ENCODE assay signal across 26 mouse cellular contexts in the genomic region with DNA sequence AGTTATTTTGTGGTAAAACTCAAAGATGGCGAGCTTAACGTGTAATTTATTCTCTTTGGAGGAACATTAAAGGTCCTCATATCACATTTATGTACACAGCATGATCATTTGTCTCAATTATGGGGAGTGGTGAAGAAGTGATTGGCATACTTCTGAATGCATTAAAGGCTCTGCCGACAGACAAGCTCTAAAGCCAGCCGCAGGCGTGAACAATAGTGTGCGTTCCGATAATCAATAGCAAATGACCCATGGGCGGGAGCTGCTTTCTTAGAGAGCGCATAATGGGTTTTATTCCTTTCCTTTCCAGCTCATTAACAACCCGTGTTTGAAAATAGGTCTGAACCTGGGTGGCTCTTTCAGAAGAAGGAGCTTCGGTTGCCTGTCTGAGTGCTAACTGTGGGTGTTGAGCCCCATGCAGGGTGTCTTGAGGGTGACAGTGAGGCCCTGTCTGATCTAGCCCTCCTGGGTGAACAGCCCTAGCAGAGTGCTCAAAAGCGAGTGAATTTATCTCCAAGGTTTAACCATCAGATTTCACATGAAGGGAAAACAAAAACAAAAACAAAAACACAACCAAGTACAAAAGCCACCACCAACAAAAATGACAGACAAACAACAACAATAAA.
A peak's percentile ranks its signal among the peaks of the same experiment; 100 is the strongest.
DNase-seq lines count a peak whose midpoint lies in the region; ATAC-seq and TF ChIP-seq lines count a peak whose summit lies in the region.
"Had no signal": no experiment of that assay in that cellular context is flagged by ENCODE, and none has a peak within 500 bp of the region (broad histone marks: within the 10 kb centered on the region; RNA-seq: fewer than 3 reads in every experiment).

No protein-coding gene starts in this region.

- peaks cover 28% of the 10 kb centered on the region for H3K4me1 ChIP-seq in forebrain, embryonic 10.5 days
- no peaks in the 10 kb centered on the region for H3K4me1 ChIP-seq in forebrain, postnatal 0 days (ENCODE audit: insufficient read depth)
- peaks cover 33% of the 10 kb centered on the region for H3K4me1 ChIP-seq in midbrain, embryonic 10.5 days
- H3K4me1 ChIP-seq in midbrain, embryonic 13.5 days (replicated peaks), result peaks cover 7% of the 10 kb centered on the region
- peaks cover 3% of the 10 kb centered on the region; the same call in 1 of the 2 replicates for H3K4me1 ChIP-seq in forebrain, embryonic 14.5 days (ENCODE audit: control insufficient read depth, insufficient read depth, low read length)
- H3K4me1 ChIP-seq: embryonic facial prominence, embryonic 13.5 days; limb, embryonic 12.5 days; liver, embryonic 12.5 days; stomach, embryonic 15.5 days had no signal

- no peak for ATAC-seq in forebrain, postnatal 0 days
- ATAC-seq in midbrain, embryonic 13.5 days, result no peak
- ATAC-seq in forebrain, embryonic 14.5 days, result no peak
- ATAC-seq: inflammation-experienced regulatory T-cells, adult 6 months; liver, embryonic 12.5 days had no signal

- WGBS in forebrain, embryonic 10.5 days, result 27% methylated on average over 12 of the region's 12 CpGs
- whole genome bisulfite sequencing in forebrain, postnatal 0 days, result 9% methylated on average over 12 of the region's 12 CpGs
- 29% methylated on average over 12 of the region's 12 CpGs for WGBS in midbrain, embryonic 10.5 days
- 13% methylated on average over 12 of the region's 12 CpGs for WGBS in midbrain, embryonic 13.5 days
- WGBS in forebrain, embryonic 14.5 days, result 6% methylated on average over 12 of the region's 12 CpGs

- H3K4me3 ChIP-seq in forebrain, embryonic 10.5 days, result no peak overlapping the region
- H3K4me3 ChIP-seq in forebrain, postnatal 0 days (ENCODE audit: low read depth, low read length), result no peak overlapping the region
- no peak overlapping the region for H3K4me3 ChIP-seq in midbrain, embryonic 10.5 days
- H3K4me3 ChIP-seq in midbrain, embryonic 13.5 days (replicated peaks), result no peak overlapping the region
- no peak overlapping the region for H3K4me3 ChIP-seq in forebrain, embryonic 14.5 days (ENCODE audit: low read depth, low read length)
- H3K4me3 ChIP-seq: embryonic facial prominence, embryonic 13.5 days; erythroblast, embryonic 14.5 days; gastrocnemius, adult 2 months; limb, embryonic 12.5 days; liver, embryonic 12.5 days; midbrain, embryonic 12.5 days; myocyte; stomach, embryonic 15.5 days had no signal

- H3K36me3 ChIP-seq in forebrain, embryonic 10.5 days (replicated peaks), result no peaks in the 10 kb centered on the region
- no peaks in the 10 kb centered on the region for H3K36me3 ChIP-seq in forebrain, postnatal 0 days (ENCODE audit: insufficient read depth)
- H3K36me3 ChIP-seq in midbrain, embryonic 10.5 days, result no peaks in the 10 kb centered on the region
- H3K36me3 ChIP-seq in midbrain, embryonic 13.5 days, result no peaks in the 10 kb centered on the region
- H3K36me3 ChIP-seq in forebrain, embryonic 14.5 days (ENCODE audit: control insufficient read depth, insufficient read depth, low read length), result no peaks in the 10 kb centered on the region
- H3K36me3 ChIP-seq: embryonic facial prominence, embryonic 13.5 days; limb, embryonic 12.5 days; liver, embryonic 12.5 days; midbrain, embryonic 12.5 days; stomach, embryonic 15.5 days had no signal

- no peak for TF ChIP-seq CTCF in forebrain, postnatal 0 days (IDR thresholded peaks at IDR 0.05; ENCODE audit: low read depth)
- no peak for TF ChIP-seq CTCF in brain, embryonic 14.5 days (IDR thresholded peaks at IDR 0.05; ENCODE audit: borderline replicate concordance, extremely low read depth, insufficient read depth, insufficient read length)

- H3K9ac ChIP-seq in forebrain, postnatal 0 days, result no peak overlapping the region
- no peak overlapping the region for H3K9ac ChIP-seq in midbrain, embryonic 13.5 days (replicated peaks)
- no peak overlapping the region for H3K9ac ChIP-seq in forebrain, embryonic 14.5 days (ENCODE audit: low read length)
- H3K9ac ChIP-seq: embryonic facial prominence, embryonic 13.5 days; limb, embryonic 12.5 days; liver, embryonic 12.5 days; midbrain, embryonic 12.5 days; stomach, embryonic 15.5 days had no signal

- H3K4me2 ChIP-seq in forebrain, postnatal 0 days (ENCODE audit: low read depth), result no peak overlapping the region
- H3K4me2 ChIP-seq in midbrain, embryonic 13.5 days (replicated peaks), result no peak overlapping the region
- no peak overlapping the region for H3K4me2 ChIP-seq in forebrain, embryonic 14.5 days (ENCODE audit: low read length)
- H3K4me2 ChIP-seq: embryonic facial prominence, embryonic 13.5 days; limb, embryonic 12.5 days; liver, embryonic 12.5 days; midbrain, embryonic 12.5 days; stomach, embryonic 15.5 days had no signal

- TF ChIP-seq POLR2A in brain, embryonic 14.5 days (IDR thresholded peaks at IDR 0.05; ENCODE audit: borderline replicate concordance, extremely low read depth, insufficient read depth, insufficient read length, poor library complexity, severe bottlenecking), result no peak

- DNase-seq in forebrain, embryonic 10.5 days (ENCODE audit: extremely low spot score, low spot score), result peak; percentile 28
- DNase-seq in forebrain, postnatal 0 days, result no peak
- DNase-seq in midbrain, embryonic 10.5 days (ENCODE audit: low spot score), result no peak
- DNase-seq in brain, embryonic 14.5 days (ENCODE audit: low read depth), result peak; percentile 38
- peak; percentile 12 for DNase-seq in forebrain, embryonic 14.5 days (ENCODE audit: low spot score)
- DNase-seq in spleen, postnatal 10 days (ENCODE audit: low spot score in 2 of 2), result no peak
- DNase-seq in adipocyte (ENCODE audit: low spot score), result no peak
- DNase-seq: adrenal gland, postnatal 36 days; cerebellum, adult 11 months; cerebellum, adult 9-11 months; gastrocnemius, adult 2 months; kidney, adult 18-20 months; kidney, postnatal 4 days; lung, adult 18-20 months; lung, postnatal 10 days; right cerebral cortex, postnatal 25 days; thymus, adult 2 months had no signal

- H3K27me3 ChIP-seq in forebrain, embryonic 10.5 days (ENCODE audit: poor library complexity, severe bottlenecking), result peaks cover 87% of the 10 kb centered on the region
- H3K27me3 ChIP-seq in forebrain, postnatal 0 days (ENCODE audit: insufficient read depth, low read length), result no peaks in the 10 kb centered on the region
- peaks cover 31% of the 10 kb centered on the region for H3K27me3 ChIP-seq in midbrain, embryonic 10.5 days (ENCODE audit: low read depth, poor library complexity, severe bottlenecking)
- peaks cover 3% of the 10 kb centered on the region; the same call in 1 of the 2 replicates for H3K27me3 ChIP-seq in midbrain, embryonic 13.5 days
- no peaks in the 10 kb centered on the region for H3K27me3 ChIP-seq in forebrain, embryonic 14.5 days (replicated peaks; ENCODE audit: control insufficient read depth, insufficient read depth, low read length)
- H3K27me3 ChIP-seq: embryonic facial prominence, embryonic 13.5 days; limb, embryonic 12.5 days; liver, embryonic 12.5 days; stomach, embryonic 15.5 days had no signal

- H3K27ac ChIP-seq in forebrain, embryonic 10.5 days, result no peak overlapping the region
- H3K27ac ChIP-seq in forebrain, postnatal 0 days (ENCODE audit: low read depth, low read length), result no peak overlapping the region
- 0 out of 2 replicates have a peak overlapping the region, but pooled peaks have one; percentile 49 for H3K27ac ChIP-seq in midbrain, embryonic 10.5 days (replicated peaks)
- H3K27ac ChIP-seq in midbrain, embryonic 13.5 days, result no peak overlapping the region
- no peak overlapping the region for H3K27ac ChIP-seq in forebrain, embryonic 14.5 days (ENCODE audit: low read depth, low read length)
- H3K27ac ChIP-seq: embryonic facial prominence, embryonic 13.5 days; gastrocnemius, adult 2 months; limb, embryonic 12.5 days; liver, embryonic 12.5 days; midbrain, embryonic 12.5 days; stomach, embryonic 15.5 days had no signal

- H3K9me3 ChIP-seq in forebrain, embryonic 10.5 days, result no peaks in the 10 kb centered on the region
- no peaks in the 10 kb centered on the region for H3K9me3 ChIP-seq in forebrain, postnatal 0 days (ENCODE audit: low read length)
- no peaks in the 10 kb centered on the region for H3K9me3 ChIP-seq in midbrain, embryonic 10.5 days (replicated peaks)
- no peaks in the 10 kb centered on the region for H3K9me3 ChIP-seq in midbrain, embryonic 13.5 days
- H3K9me3 ChIP-seq in forebrain, embryonic 14.5 days (replicated peaks; ENCODE audit: control insufficient read depth, low read length), result no peaks in the 10 kb centered on the region
- H3K9me3 ChIP-seq: embryonic facial prominence, embryonic 13.5 days; limb, embryonic 12.5 days; liver, embryonic 12.5 days; midbrain, embryonic 12.5 days; stomach, embryonic 15.5 days had no signal

Comparison
In these comparisons a context has a peak if more than half of its experiments do, and no peak if none do; other contexts are left out.
1. DNase-seq: peak in forebrain, embryonic 10.5 days (single experiment), brain, embryonic 14.5 days (single experiment) and forebrain, embryonic 14.5 days (single experiment); none in forebrain, postnatal 0 days (single experiment), midbrain, embryonic 10.5 days (single experiment), spleen, postnatal 10 days (0 of 2) and adipocyte (single experiment).